Mouse (Mus musculus): ENCODE results near the gene Dock8. TPM values are rescaled to one million over a fixed set of nuclear protein-coding genes. Genes with fewer than 3 reads are reported as not detected.
"Not testable (repeated sequence)": the region's sequence is repeated elsewhere in the genome, so short reads cannot be mapped to it uniquely, and the experiment has no call there.

Gene Dock8
- total and polyA plus RNA-seq, 3 experiments, result 16.1 to 30.1 TPM; not detected in 1

- no peak overlapping the region for H3K4me3 ChIP-seq (ENCODE audit: control insufficient read depth in 1 of 2, insufficient read depth in 1 of 2, low read depth in 2 of 2, low read length in 2 of 2)
- H3K27ac ChIP-seq (ENCODE audit: control insufficient read depth, low read depth, low read length), result no peak overlapping the region
- H3K27me3 ChIP-seq (ENCODE audit: control insufficient read depth in 1 of 2, insufficient read depth in 2 of 2, low read length in 2 of 2), result no peaks in the 10 kb centered on the region
- no peak for DNase-seq (ENCODE audit: low read depth, low spot score)
- H3K79me2 ChIP-seq (ENCODE audit: control insufficient read depth, insufficient read depth, low read length, poor library complexity), result no peaks in the 10 kb centered on the region
- TF ChIP-seq MYC (IDR thresholded peaks at IDR 0.05; ENCODE audit: low read depth, low read length) (no peak), ETS1 (IDR thresholded peaks at IDR 0.05; ENCODE audit: low read depth, low read length) (no peak), UBTF (IDR thresholded peaks at IDR 0.05; ENCODE audit: borderline replicate concordance, insufficient read depth, low read depth, low read length) (no peak), ELF1 (IDR thresholded peaks at IDR 0.05; ENCODE audit: low read depth, low read length) (no peak), ZMIZ1 (IDR thresholded peaks at IDR 0.05; ENCODE audit: low read depth, low read length) (no peak), CHD2 (IDR thresholded peaks at IDR 0.05; ENCODE audit: low read length) (no peak), JUND (IDR thresholded peaks at IDR 0.05; ENCODE audit: low read depth, low read length) (no peak), TAL1 (IDR thresholded peaks at IDR 0.05; ENCODE audit: low read length) (no peak), USF1 (IDR thresholded peaks at IDR 0.05; ENCODE audit: low read depth, low read length) (no peak), HCFC1 (IDR thresholded peaks at IDR 0.05; ENCODE audit: low read depth, low read length) (no peak), SIN3A (IDR thresholded peaks at IDR 0.05; ENCODE audit: low read length) (no peak), EP300 (IDR thresholded peaks at IDR 0.05; ENCODE audit: low read depth in 1 of 2, low read length in 2 of 2) (no peak), RAD21 (IDR thresholded peaks at IDR 0.05; ENCODE audit: low read depth, low read length) (no peak), MAFK (IDR thresholded peaks at IDR 0.05; ENCODE audit: borderline replicate concordance, low read depth, low read length) (no peak), MXI1 (IDR thresholded peaks at IDR 0.05; ENCODE audit: low read depth, low read length) (no peak), MAX (IDR thresholded peaks at IDR 0.05; ENCODE audit: low read length) (no peak)
- H3K9me3 ChIP-seq (replicated peaks; ENCODE audit: insufficient read depth, low read length), result no peaks in the 10 kb centered on the region
- no peak overlapping the region for H3K9ac ChIP-seq (ENCODE audit: control insufficient read depth, low read depth, low read length, poor library complexity, severe bottlenecking)
- H3K36me3 ChIP-seq (ENCODE audit: control insufficient read depth in 1 of 2, insufficient read depth in 2 of 2, low read length in 2 of 2), result no peaks in the 10 kb centered on the region
- H3K4me1 ChIP-seq (ENCODE audit: control insufficient read depth in 1 of 2, insufficient read depth in 2 of 2, low read length in 2 of 2), result no peaks in the 10 kb centered on the region
Observed at GRCm38 (mm10) chr19:25031765-25032164, 32.4 kb downstream of the Dock8 start.

- not testable (repeated sequence) for H3K36me3 ChIP-seq (ENCODE audit: control insufficient read depth in 1 of 2, insufficient read depth in 2 of 2, low read length in 2 of 2); H3K4me1 ChIP-seq (ENCODE audit: control insufficient read depth in 1 of 2, insufficient read depth in 2 of 2, low read length in 2 of 2)
Observed at GRCm38 (mm10) chr19:25033008-25033407, 33.7 kb downstream of the Dock8 start.

DNA sequence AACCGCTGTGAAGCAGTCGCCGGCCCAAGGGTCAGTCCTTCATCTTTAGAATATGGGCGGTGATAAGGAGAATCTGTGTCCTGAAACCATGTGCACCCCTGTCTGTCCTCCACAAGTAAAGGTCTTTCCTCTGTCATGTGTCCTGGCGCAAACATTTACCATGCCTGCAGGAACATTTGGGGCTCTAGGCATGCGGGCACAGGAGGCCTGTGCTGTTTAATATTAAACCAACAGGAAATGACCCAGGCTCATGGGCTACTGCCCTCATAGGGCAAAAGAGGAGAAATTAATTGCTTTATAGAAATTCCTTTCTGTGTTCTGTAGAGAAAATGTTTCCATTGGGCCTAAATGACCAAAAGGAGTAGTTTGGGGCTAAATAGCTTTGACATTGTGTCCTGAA, 36.5 kb downstream of the Dock8 start:
- no peak for DNase-seq (ENCODE audit: low read depth, low spot score)
- Histone ChIP-seq H3K27ac (ENCODE audit: control insufficient read depth, low read depth, low read length) (no peak overlapping the region), H3K36me3 (ENCODE audit: control insufficient read depth in 1 of 2, insufficient read depth in 2 of 2, low read length in 2 of 2) (no peaks in the 10 kb centered on the region), H3K9me3 (replicated peaks; ENCODE audit: insufficient read depth, low read length) (no peaks in the 10 kb centered on the region), H3K4me1 (ENCODE audit: control insufficient read depth in 1 of 2, insufficient read depth in 2 of 2, low read length in 2 of 2) (no peaks in the 10 kb centered on the region), H3K9ac (ENCODE audit: control insufficient read depth, low read depth, low read length, poor library complexity, severe bottlenecking) (no peak overlapping the region), H3K27me3 (ENCODE audit: control insufficient read depth in 1 of 2, insufficient read depth in 2 of 2, low read length in 2 of 2) (no peaks in the 10 kb centered on the region), H3K79me2 (ENCODE audit: control insufficient read depth, insufficient read depth, low read length, poor library complexity) (no peaks in the 10 kb centered on the region), H3K4me3 (ENCODE audit: control insufficient read depth in 1 of 2, insufficient read depth in 1 of 2, low read depth in 2 of 2, low read length in 2 of 2) (no peak overlapping the region)
- no peak for TF ChIP-seq SIN3A (IDR thresholded peaks at IDR 0.05; ENCODE audit: low read length)
- TF ChIP-seq MAFK (IDR thresholded peaks at IDR 0.05; ENCODE audit: borderline replicate concordance, low read depth, low read length), result no peak
- TF ChIP-seq CTCF (IDR thresholded peaks at IDR 0.05 in 2 of 3, conservative IDR thresholded peaks at IDR 0.05 in 1 of 3; ENCODE audit: control insufficient read depth in 1 of 3, insufficient read depth in 1 of 3, low read depth in 2 of 3, low read length in 3 of 3, poor library complexity in 1 of 3, severe bottlenecking in 1 of 3), result no peak
- TF ChIP-seq E2F4 (IDR thresholded peaks at IDR 0.05; ENCODE audit: borderline replicate concordance, low read depth, low read length), result no peak
- TF ChIP-seq HCFC1 (IDR thresholded peaks at IDR 0.05; ENCODE audit: low read depth, low read length), result no peak

More at GRCm38 (mm10) chr19:25033008-25033407, 33.7 kb downstream of the Dock8 start:
- not testable (repeated sequence) for H3K27ac ChIP-seq (ENCODE audit: control insufficient read depth, low read depth, low read length); DNase-seq (ENCODE audit: low read depth, low spot score); H3K4me3 ChIP-seq (ENCODE audit: control insufficient read depth in 1 of 2, insufficient read depth in 1 of 2, low read depth in 2 of 2, low read length in 2 of 2); H3K27me3 ChIP-seq (ENCODE audit: control insufficient read depth in 1 of 2, insufficient read depth in 2 of 2, low read length in 2 of 2); H3K9me3 ChIP-seq (replicated peaks; ENCODE audit: insufficient read depth, low read length); H3K79me2 ChIP-seq (ENCODE audit: control insufficient read depth, insufficient read depth, low read length, poor library complexity); H3K9ac ChIP-seq (ENCODE audit: control insufficient read depth, low read depth, low read length, poor library complexity, severe bottlenecking)

All from MEL (cell line).